Mouse (Mus musculus) bone marrow, adult 2 months (tissue): Measurements from ENCODE around the gene Npas3. TPM values are rescaled to one million over a fixed set of nuclear protein-coding genes. Genes with fewer than 3 reads are reported as not detected.

Source experiments
- H3K27ac ChIP-seq: fragments of 200-500 bp; 2 replicates; pipeline ENCODE4 v1.5.1; 2012; ENCODE audit warnings: low read depth, mild to moderate bottlenecking, control low read depth, inconsistent platforms, low read length; ENCODE audit not compliant: control insufficient read depth, poor library complexity, insufficient read depth
- H3K4me1 ChIP-seq: fragments of 200-500 bp; 2 replicates; pipeline ENCODE4 v1.6.1; 2011; ENCODE audit warnings: low read length; ENCODE audit not compliant: control insufficient read depth, insufficient read depth
- H3K4me3 ChIP-seq: fragments of 200-500 bp; replicated peaks from 2 replicates; pipeline ENCODE3; 2011; ENCODE audit warnings: mild to moderate bottlenecking, low read depth, low read length, control low read depth; ENCODE audit not compliant: control insufficient read depth
- CTCF ChIP-seq: fragments of 200-500 bp; IDR thresholded peaks from 2 replicates; pipeline ENCODE4 v1.5.1; 2011; ENCODE audit warnings: low read length, control low read depth; ENCODE audit not compliant: control insufficient read depth, insufficient read depth
- POLR2A ChIP-seq: fragments of 200-500 bp; IDR thresholded peaks from 2 replicates; pipeline ENCODE4 v1.6.1; 2011; ENCODE audit warnings: low read depth, mild to moderate bottlenecking, control low read depth, low read length, borderline replicate concordance; ENCODE audit not compliant: control insufficient read depth
- WGBS: fragments of 180-500 bp; shearing (Covaris S2); methylation state at CpG from one replicate; pipeline ENCODE4 v1.1.7; 2018; 5-methylcytosine and 5-hydroxymethylcytosine counted together
- polyA plus RNA-seq: library from polyadenylated mRNA; stranded (reverse); fragments of >200 nt; gene quantifications from 2 replicates; pipeline ENCODE4 v1.2.4, GENCODE M21; 2011; ENCODE audit warnings: low replicate concordance; ENCODE audit not compliant: missing spikeins, insufficient read depth, insufficient read length

Gene Npas3
- polyA plus RNA-seq, 1 experiment: not detected

DNA sequence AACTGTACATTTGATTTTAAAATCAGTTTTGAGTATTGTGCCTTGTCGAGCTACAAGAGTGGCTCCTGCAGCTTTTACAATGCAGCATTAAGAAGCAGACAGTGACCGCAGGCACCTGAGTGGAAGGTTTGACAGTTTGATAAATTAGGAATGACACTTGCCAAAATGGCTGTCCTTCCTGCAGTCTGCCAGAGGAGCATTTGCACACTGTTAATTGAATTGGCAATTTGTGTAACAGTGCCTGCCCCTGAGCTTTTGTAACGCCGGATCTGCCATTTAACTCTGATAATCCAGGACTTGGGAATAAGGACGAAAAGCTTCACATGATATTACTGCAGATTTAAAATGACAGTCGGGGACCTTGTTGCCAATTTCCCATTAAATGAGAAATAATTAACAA is 357.2 kb downstream of the Npas3 start:
- Histone ChIP-seq H3K4me1 (no peaks in the 10 kb centered on the region), H3K4me3 (no peak overlapping the region), H3K27ac (no peak overlapping the region)
- 86% methylated on average over 6 of the region's 6 CpGs for WGBS
- TF ChIP-seq POLR2A: no peak
- TF ChIP-seq CTCF: no peak

DNA sequence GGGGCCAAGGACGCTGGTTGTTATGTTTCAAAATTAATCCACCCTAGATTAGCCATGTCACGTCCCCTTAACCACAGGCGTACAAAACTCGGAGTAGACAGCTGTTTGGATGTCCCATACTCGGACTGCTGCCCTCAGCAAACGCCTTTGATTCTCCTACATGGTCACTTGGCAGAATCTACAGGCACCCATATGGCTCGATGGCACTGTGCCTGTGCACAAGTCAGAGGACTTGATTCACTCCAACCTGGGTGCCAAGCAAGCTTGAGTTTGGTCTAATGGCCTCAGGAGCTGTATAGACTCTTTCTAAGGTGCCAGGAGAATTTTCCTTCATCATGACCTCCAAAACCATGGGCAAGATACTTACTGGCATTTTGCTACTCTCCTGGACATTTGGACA is 363.6 kb downstream of the Npas3 start:
- WGBS: 77% methylated on average over 7 of the region's 7 CpGs
- H3K4me3 ChIP-seq: no peak overlapping the region
- H3K27ac ChIP-seq: no peak overlapping the region
- no peaks in the 10 kb centered on the region for H3K4me1 ChIP-seq
- TF ChIP-seq CTCF: no peak
- TF ChIP-seq POLR2A: no peak

DNA sequence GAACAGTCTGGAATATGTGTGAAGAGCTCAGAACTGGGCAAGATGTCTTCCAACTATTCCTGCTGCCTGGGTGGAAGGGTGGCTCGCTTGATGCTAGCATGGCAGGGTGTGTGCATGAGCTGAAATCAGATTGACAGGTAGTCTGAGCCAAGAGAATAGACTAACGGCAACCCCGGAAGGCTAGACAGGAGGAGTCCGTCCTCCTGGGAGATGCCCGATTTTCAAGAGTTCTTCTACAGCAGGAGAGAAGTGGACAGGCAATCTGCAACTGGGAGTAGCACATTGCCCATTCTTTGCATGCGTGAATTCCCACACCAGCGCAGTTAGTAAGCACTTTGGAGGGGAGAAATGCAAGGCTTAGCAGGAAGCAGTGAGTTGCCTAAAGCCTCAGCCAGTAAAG is 372.8 kb downstream of the Npas3 start:
- Histone ChIP-seq H3K27ac (no peak overlapping the region), H3K4me3 (no peak overlapping the region), H3K4me1 (no peaks in the 10 kb centered on the region)
- no peak for TF ChIP-seq POLR2A
- TF ChIP-seq CTCF: no peak
- WGBS: 91% methylated on average over 7 of the region's 7 CpGs

DNA sequence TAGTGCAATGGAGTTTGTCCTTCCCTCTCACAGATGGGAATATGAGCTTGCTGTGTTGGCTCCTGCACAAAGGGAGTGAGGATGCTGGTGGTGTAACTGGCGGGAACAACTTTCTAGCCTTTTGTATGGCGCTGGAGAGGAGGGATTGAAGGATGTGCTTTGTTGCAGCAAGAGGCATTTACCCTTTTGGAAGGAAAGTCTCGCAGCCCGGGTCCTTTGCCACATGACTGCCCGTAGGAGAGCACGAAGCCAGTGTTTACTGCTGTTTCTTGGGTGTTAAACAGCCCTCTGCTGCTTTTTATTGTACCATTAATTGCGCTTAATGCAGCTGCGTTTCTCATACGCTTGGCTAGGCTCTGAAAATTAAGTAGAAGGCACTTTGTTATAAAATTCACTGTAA is 375.3 kb downstream of the Npas3 start:
- Histone ChIP-seq H3K4me1 (no peaks in the 10 kb centered on the region), H3K4me3 (no peak overlapping the region), H3K27ac (no peak overlapping the region)
- 81% methylated on average over 9 of the region's 9 CpGs for WGBS
- no peak for TF ChIP-seq POLR2A
- TF ChIP-seq CTCF: no peak

DNA sequence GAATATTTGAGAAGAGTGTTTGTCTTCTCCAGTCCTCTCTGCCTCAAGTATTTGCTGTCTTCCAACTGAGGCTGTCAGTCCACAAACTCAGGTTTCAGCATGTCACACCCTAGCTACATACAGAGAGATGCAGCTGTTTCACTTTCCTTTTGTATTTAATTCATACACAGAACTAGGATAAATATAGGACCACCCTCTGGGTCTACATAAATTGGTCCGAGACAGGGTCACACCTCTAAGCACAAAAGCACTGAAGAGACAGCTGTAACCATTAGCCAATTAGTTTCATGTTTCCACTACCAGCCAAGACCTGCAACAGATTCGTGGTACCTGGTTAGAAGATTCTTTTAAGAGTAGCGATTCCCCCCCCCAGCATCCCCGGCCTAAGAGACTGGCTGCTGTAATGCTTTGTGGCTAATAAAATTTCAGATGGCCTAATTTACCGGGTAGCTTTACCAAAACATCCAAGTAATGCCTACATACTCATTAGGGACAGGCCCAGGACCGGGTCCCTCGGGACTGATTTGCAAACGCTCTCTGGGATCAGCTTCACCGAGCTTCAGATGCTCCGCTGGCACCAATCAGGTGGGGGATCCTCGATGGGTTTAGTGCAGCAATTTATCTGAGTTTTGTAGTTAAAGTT is 376.0 kb downstream of the Npas3 start:
- WGBS: 69% methylated on average over 11 of the region's 11 CpGs
- Histone ChIP-seq H3K4me1 (no peaks in the 10 kb centered on the region), H3K27ac (no peak overlapping the region), H3K4me3 (no peak overlapping the region)
- TF ChIP-seq POLR2A (no peak), CTCF (no peak)

DNA sequence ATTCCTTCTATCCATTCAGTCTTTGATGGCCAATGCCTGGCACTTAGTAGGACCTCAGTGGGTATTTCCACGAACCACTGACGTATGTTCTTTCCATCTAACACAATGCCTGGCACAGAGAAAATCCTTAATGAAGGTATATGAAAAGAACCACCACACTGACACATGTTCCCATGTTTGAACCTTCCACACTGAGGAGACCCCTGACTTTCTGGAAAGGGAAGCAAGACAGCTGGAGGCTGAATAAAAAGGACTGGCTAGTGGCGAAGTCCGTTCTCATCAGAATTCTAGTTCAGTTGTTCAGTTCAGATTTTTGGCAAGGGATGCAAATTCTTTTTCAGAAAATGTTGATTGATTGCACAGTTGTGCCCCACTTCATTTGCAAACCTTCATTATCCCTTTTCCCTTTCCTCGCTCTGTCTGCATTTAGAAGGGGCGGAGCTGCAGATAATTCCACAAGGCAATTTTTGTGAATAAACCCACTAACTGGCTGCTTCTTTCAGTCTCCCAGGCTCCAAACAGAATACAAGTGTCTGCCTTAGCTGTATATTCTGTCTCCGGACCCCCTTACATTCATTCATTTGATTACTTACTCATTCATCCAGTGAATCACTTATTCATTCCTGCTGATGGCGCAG is 381.1 kb downstream of the Npas3 start:
- 85% methylated on average over 8 of the region's 8 CpGs for WGBS
- no peaks in the 10 kb centered on the region for H3K4me1 ChIP-seq
- no peak overlapping the region for H3K27ac ChIP-seq
- TF ChIP-seq CTCF: no peak
- TF ChIP-seq POLR2A: no peak
- H3K4me3 ChIP-seq: no peak overlapping the region

DNA sequence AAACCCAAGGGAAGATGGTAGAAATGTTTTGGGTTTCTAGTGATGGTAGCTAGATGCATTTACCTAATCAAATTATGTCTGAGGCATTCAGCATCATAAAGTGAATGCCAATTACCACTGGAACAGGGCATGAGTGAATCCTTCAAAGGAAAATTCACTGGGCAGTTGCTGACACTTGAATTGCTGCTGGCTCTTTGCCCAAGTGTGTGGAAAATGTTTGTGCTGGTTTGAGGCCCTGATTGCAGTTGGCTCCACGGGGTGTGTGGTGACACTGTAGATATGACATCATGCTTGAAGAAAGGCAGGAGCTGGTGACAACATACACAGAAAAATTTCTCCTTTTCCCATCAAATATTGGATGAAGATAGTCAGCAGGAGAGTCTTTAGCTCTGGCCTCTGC is 382.1 kb downstream of the Npas3 start:
- WGBS: 28% methylated on average over 1 of the region's 1 CpGs
- Histone ChIP-seq H3K4me3 (no peak overlapping the region), H3K27ac (no peak overlapping the region), H3K4me1 (no peaks in the 10 kb centered on the region)
- TF ChIP-seq CTCF: no peak
- no peak for TF ChIP-seq POLR2A

DNA sequence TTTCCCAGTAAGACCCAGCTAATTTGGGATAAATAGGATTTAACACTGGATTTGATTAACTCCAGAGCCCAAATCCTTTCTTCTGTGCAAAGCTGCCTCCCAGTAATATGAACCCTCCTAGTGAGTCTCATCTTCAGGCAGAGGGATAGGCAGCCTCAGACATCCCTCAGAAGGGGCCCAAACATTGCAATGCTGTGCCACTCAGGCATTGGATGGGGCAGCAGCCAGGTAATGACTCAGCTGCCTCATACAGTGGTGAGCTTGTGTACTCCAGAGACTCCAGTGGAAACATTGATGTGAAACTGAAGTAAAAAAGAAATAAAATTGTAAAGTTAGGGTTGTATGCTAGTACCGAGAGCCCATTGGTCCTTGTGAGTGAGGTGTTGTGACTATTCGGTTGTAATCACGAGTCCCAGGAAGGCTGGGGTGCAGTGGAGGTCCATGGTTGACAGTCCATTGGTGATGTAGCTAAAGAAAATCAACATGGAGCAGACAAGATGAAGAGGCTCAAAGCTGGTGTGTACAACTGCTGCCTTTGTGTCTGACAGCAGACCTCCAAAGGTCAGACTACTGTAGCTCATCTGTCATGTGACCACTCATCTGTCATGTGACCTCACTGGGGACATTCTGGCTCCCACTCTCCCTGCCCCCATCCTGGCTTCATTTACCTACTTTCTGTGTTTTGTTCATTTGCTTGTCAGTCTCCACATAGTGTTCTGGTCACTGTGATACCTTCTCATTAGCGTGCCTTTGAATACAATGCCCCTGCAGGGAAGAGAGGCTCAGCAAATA is 383.0 kb downstream of the Npas3 start:
- 74% methylated on average over 4 of the region's 4 CpGs for WGBS
- Histone ChIP-seq H3K4me3 (no peak overlapping the region), H3K27ac (no peak overlapping the region), H3K4me1 (no peaks in the 10 kb centered on the region)
- no peak for TF ChIP-seq CTCF
- no peak for TF ChIP-seq POLR2A
